Mouse (Mus musculus) erythroblast, embryonic 14.5 days (primary cell): ENCODE measurements around the gene Slc32a1. TPM values are rescaled to one million over a fixed set of nuclear protein-coding genes. Genes with fewer than 3 reads are reported as not detected.

ENCODE experiments used
- H3K27me3 ChIP-seq: 2 replicates; pipeline ENCODE4 v1.6.1; 2012; ENCODE audit warnings: inconsistent platforms; ENCODE audit not compliant: control insufficient read depth
- H3K36me3 ChIP-seq: 2 replicates; pipeline ENCODE4 v1.6.1; 2012; ENCODE audit warnings: mild to moderate bottlenecking, inconsistent platforms; ENCODE audit not compliant: control insufficient read depth
- H3K4me1 ChIP-seq: 2 replicates; pipeline ENCODE4 v1.6.1; 2012; ENCODE audit warnings: inconsistent platforms; ENCODE audit not compliant: control insufficient read depth
- H3K4me3 ChIP-seq: replicated peaks from 2 replicates; pipeline ENCODE3; 2012; ENCODE audit warnings: moderate library complexity, mild to moderate bottlenecking, inconsistent platforms
- H3K9me3 ChIP-seq: 2 replicates; pipeline ENCODE4 v1.6.1; 2012; ENCODE audit warnings: low read length, inconsistent platforms, mixed read lengths; ENCODE audit not compliant: control insufficient read depth
- GATA1 ChIP-seq: IDR thresholded peaks from 2 replicates; pipeline ENCODE4 v1.6.1; 2012; ENCODE audit warnings: low read length, inconsistent platforms, mixed read lengths
- TAL1 ChIP-seq: IDR thresholded peaks from 3 replicates; pipeline ENCODE4 v1.6.1; 2012; ENCODE audit warnings: low read length, inconsistent platforms, mixed read lengths
- polyA plus RNA-seq: library from polyadenylated mRNA; stranded (reverse); fragments of >175 nt; gene quantifications from 2 replicates; pipeline ENCODE4 v1.2.3, GENCODE M21; 2012

The Slc32a1 gene
- not detected in 2 replicates for polyA plus RNA-seq

DNA sequence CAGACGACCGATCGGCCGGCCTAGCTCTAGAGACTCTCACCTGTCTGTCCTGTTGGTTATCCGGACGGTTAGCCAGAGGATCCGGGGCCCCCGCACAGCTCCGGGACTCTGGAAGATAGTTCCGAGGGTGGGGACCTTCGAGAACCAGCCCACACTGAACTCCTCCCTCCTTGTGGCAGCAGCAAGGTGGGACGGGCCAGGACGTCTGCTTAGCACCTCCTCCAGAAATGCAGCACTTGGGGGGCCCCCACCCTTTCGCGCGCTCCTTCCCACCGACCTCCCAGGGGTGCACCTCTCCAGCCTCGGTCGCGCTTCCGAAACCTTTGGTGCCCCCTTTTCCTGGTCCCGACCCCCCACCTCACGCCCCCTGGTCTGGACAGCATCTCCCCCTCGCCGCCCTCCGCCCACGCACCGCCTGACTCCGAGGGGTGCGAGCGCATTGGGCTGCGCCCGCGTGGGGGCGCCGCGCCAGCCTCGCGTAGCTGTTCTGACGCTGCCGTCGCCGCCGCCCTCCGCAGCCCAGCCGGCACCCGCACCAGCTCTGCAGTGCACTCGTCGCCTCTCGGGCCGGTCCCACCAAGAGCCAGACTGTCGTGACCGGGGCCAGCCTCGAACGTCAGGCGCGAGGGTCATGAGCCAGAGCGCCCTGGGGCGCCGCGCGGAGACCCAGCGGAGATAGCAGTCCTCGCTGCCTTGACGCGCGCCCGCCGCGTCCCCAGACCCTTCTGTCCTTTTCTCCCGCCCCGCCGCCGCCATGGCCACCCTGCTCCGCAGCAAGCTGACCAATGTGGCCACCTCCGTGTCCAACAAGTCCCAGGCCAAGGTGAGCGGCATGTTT lies at the start of gene Slc32a1:
Gene Slc32a1, plus strand, starts transcription at position 280 of the 838 bp plus-strand sequence.
- Histone ChIP-seq H3K4me3 (no peak within 1 kb of the TSS), H3K9me3 (peaks cover 10% of the 10 kb centered on the region; the same call in 1 of the 2 replicates), H3K36me3 (no peaks in the 10 kb centered on the region), H3K4me1 (no peaks in the 10 kb centered on the region), H3K27me3 (peaks cover 96% of the 10 kb centered on the region)
- TF ChIP-seq GATA1 (no peak), TAL1 (no peak)

DNA sequence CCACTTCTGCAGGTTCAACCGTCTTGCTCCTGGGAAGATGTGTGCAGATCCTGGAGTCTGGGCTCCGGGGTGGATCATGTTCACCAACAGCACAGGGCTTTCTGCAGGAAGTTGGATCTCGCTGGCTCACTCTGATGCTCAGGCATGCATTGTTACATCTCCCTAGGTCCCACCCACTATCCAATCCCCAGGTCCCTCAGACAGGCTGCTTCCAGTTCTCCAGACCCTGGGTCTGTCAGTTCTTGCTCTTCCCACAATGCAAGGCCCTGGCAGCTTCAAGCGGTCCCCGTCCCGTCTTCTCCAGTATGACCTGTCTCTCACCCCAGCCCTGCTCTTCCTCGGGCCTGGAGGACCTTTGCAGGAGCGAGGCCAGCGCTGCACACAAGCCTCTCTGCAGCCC lies 49.8 kb upstream of the Slc32a1 start:
- TF ChIP-seq GATA1 (no peak), TAL1 (no peak)
- Histone ChIP-seq H3K9me3 (peaks cover 3% of the 10 kb centered on the region), H3K36me3 (no peaks in the 10 kb centered on the region), H3K27me3 (peaks cover 4% of the 10 kb centered on the region), H3K4me1 (no peaks in the 10 kb centered on the region; the same call in 1 of the 2 replicates), H3K4me3 (no peak overlapping the region)

DNA sequence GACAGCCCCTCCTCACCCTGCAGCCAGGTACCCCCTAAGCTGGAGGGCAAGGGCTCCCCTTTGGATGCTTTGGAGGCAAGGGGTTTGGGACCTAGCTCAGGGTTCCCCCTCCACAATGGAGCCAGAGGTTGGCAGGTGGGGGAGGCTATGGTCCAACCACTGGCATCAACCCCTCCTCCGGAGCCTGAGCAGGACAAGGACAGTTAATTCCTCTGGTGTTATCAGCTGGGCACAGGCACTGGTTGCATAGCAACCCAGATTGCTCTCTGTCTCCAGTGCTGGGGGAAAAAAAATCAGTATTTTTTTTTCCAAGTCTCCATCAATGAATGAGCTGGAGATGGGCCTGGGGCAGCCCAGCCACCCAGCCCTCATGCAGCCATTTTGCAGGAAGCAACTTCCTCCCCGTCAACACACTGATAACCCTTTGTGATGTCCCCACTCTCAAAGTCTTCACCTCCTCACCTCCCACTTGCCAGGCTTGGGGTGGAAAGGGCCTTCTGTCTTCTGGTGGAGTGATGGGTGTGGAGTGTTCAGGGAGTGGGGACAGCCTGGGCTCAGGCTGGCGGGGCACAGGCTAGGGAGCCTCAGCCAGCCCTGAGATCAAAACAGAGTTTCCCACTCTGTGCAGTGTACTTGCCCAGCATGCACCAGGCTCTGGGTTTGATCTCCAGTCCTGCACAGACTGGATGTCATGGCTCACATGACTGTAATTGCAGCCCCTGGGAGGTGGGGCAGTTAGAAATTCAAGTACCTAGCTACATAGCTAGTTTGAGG lies 49.0 kb upstream of the Slc32a1 start:
- Histone ChIP-seq H3K9me3 (peaks cover 3% of the 10 kb centered on the region), H3K27me3 (no peaks in the 10 kb centered on the region; the same call in 1 of the 2 replicates), H3K4me3 (no peak overlapping the region), H3K4me1 (no peaks in the 10 kb centered on the region), H3K36me3 (no peaks in the 10 kb centered on the region)
- TF ChIP-seq GATA1 (no peak), TAL1 (no peak)

DNA sequence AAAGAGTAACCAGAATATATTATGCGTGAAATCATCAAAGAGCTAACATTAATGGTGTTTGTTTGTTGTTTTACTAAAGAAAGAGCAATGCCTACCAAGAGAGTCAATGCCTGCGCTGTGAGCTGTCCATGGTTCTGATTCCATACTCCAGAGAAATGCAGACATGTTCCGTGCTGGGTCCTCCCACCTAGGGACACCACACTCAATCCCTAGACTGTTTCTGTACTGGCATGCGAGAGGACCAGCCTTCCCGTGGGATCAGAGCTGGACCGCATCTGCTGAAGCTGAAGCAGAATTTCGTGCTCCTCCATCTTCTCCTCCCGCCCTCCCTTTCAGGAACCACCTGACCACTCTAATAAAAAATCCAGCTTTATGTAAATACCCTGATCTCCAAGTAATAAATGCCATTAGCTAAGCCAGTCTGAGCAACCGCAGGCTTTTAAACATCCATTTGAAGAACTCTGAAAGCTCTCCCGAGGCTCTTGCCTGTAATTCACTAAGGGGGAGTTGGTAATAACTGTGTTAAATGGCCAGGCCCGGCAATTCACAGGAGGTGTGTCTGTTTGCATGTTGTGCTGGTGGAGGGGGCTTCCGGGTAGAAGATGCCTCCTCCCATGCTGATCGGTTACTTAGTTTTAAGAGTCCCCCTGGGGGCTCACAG lies 40.0 kb upstream of the Slc32a1 start:
- H3K4me3 ChIP-seq = no peak overlapping the region
- H3K9me3 ChIP-seq = no peaks in the 10 kb centered on the region
- no peaks in the 10 kb centered on the region for H3K4me1 ChIP-seq
- no peaks in the 10 kb centered on the region for H3K27me3 ChIP-seq
- H3K36me3 ChIP-seq = no peaks in the 10 kb centered on the region
- no peak for TF ChIP-seq TAL1
- TF ChIP-seq GATA1 = no peak

DNA sequence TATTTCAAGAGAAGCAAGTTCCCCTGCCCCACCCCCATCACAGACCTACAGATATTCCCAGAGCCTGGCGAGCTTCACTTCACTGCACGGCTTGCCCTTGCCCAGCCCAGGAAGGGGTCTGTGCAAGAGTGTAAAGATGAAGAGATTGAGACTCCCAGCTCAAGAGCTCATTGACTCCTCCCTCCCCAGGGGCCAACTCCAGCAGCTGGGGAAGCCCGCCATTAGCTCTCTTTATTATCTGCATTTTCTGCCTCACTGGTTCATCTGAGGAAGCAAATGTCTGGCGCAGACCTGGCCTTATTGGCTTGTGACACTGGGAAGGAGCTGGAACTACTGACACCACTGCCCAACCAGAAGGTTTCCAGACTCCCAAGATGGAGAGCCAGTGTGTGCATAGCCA lies 30.6 kb upstream of the Slc32a1 start:
- Histone ChIP-seq H3K36me3 (no peaks in the 10 kb centered on the region), H3K27me3 (no peaks in the 10 kb centered on the region), H3K4me3 (no peak overlapping the region), H3K9me3 (no peaks in the 10 kb centered on the region), H3K4me1 (peaks cover 4% of the 10 kb centered on the region)
- TF ChIP-seq TAL1 = no peak

DNA sequence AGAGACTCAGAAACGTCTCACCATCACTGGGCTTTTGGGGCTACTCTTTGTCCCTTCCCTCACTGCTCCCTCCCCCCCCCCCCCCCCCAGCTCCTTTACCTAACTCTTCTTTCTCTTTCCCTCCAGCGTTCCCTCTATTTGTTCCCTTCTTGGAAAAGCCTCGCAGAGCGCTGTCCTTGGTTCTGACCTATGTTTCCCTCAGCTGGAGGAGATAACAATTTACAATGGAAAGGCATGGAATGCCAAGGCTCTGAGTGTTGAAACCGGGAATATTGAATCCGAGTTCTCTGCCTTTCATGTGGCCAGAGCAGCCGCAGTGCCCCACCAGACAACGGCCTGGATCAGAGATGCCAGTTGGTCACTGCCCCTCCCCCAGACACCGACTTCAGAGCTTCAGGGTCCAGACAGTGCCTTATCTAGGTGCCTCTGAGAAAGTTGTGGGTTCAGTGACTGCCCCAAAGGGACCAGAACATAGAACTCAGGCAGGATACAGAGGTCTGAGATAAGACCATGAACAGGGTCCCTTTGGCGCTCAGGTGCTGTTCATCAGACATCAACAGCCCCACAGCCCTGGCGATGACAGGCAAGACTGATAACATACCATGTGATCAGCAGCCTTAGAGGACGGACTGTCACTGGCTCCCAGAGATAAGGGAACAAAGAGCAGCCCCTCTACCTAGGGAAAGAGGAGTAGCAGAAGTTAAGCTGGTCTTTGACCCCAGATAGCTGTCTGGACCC lies 25.8 kb upstream of the Slc32a1 start:
- Histone ChIP-seq H3K4me3 (no peak overlapping the region), H3K36me3 (no peaks in the 10 kb centered on the region), H3K9me3 (no peaks in the 10 kb centered on the region), H3K27me3 (no peaks in the 10 kb centered on the region), H3K4me1 (peaks cover 8% of the 10 kb centered on the region)
- TF ChIP-seq TAL1 = no peak
- TF ChIP-seq GATA1 = no peak

DNA sequence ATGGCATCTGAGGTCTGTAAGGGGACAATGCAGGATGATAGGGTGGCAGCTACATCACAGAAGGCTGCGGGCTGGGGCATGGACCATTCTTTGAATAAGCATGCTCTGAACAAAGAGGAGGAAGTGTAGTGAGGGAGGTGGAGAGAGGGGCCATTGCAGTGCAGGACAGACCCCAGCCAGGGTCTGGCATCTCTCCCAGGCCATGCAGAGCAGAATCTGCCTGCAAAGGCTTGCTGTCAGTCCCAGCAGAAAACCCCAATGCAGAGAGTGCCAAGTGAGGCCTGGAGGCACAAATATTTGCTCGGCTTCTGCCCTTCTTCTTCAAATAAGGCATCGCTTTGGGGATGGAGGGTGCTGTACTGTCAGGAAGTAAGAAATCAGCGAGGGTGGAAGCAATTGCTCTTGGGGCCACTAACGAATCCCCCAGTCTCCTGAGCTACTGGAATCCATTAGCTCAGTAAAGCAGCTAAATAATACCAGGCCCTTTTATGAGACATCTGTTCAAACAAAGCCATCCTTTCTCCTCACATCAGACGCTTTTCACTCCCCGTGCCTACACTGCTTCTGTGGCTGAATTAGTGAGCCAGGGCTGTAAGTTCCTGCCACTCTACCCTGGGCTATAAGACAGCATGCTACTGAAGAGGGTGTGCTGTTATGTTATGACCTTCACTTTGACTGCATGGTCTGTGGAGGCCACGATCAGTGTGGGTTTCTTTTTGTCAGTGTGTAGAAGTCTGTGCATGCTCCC lies 21.9 kb upstream of the Slc32a1 start:
- Histone ChIP-seq H3K27me3 (no peaks in the 10 kb centered on the region), H3K4me3 (no peak overlapping the region), H3K4me1 (peaks cover 8% of the 10 kb centered on the region), H3K36me3 (no peaks in the 10 kb centered on the region), H3K9me3 (no peaks in the 10 kb centered on the region)
- TF ChIP-seq GATA1 (no peak), TAL1 (no peak)

DNA sequence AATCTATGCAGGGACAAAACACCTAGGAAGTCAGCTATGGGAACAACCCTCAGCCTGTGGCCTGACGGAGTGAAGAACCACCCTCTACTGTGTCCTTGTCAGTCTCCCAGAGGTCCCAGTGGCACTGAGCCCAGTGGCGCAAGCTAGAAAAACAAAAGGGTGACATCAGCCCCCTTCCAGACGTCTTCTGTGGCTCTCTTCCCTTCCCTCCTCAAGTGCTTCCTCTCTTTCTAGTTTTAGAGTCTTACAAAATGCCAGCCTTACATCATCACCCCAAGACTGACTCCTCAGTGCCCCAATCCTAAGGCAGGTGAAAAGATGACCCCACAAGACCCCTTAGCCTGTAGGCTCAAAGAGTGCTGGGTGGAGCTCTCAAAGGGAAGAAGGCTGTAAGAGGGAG lies 20.1 kb upstream of the Slc32a1 start:
- Histone ChIP-seq H3K9me3 (no peaks in the 10 kb centered on the region), H3K27me3 (peaks cover 5% of the 10 kb centered on the region), H3K4me3 (no peak overlapping the region), H3K36me3 (no peaks in the 10 kb centered on the region), H3K4me1 (no peaks in the 10 kb centered on the region)
- TF ChIP-seq TAL1 (no peak), GATA1 (no peak)
